Mouse (Mus musculus): ENCODE measurements around the gene Zfp62. TPM values are rescaled to one million over a fixed set of nuclear protein-coding genes. Genes with fewer than 3 reads are reported as not detected.
A peak's percentile ranks its signal among the peaks of the same experiment; 100 is the strongest.

Zfp62 gene
- polyA plus RNA-seq, 1 experiment from 2014 or later, result 30.3 TPM

DNA sequence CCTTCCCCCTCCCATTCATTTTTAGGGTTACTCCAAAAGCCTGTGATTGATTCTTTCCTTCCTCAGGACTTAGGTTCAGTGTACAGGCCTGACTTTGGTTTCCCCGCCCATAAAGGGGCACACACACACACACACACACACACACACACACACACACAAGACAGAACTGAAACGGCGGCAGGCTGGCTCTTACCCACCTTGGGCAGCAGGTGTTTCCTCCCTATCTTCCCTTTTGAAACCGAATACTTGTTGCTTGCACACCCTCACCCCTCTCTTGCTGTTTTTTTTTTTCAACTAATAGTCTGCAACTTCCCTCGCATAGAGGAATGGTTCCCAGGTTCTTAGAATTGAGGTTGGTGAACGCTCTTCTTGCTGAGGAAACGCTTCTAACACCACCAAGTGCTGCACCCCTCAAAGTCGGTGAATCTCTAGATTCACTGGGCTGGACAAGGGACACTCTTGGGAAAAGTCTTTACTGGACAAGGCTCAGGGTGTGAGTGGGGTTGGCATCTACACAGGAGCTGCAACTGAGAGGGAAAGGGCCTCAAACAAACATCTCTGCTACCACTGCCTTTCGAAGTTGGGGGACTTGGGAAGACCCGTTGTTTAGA is 46.8 kb downstream of the Zfp62 start:
- peak overlapping the region; percentile 80 to 81 for H3K4me3 ChIP-seq (ENCODE audit: control insufficient read depth in 1 of 2, insufficient read depth in 1 of 2, low read depth in 1 of 2, low read length in 2 of 2)
- H3K4me2 ChIP-seq (ENCODE audit: low read length), result peak overlapping the region; percentile 87
- H3K27me3 ChIP-seq (ENCODE audit: control insufficient read depth, insufficient read depth, low read length), result no peaks in the 10 kb centered on the region
- ATAC-seq (ENCODE audit: insufficient number of reproducible peaks, insufficient read depth, low FRiP score, low read depth), result no peak
- 26% methylated on average over 10 of the region's 10 CpGs for WGBS
- H3K9ac ChIP-seq (ENCODE audit: low read length), result peak overlapping the region; percentile 91
- peaks cover 29% of the 10 kb centered on the region for H3K36me3 ChIP-seq (ENCODE audit: control insufficient read depth, insufficient read depth, low read length)
- no peaks in the 10 kb centered on the region for H3K9me3 ChIP-seq (ENCODE audit: control insufficient read depth, low read length)
- peak overlapping the region; percentile 90 to 92 for H3K27ac ChIP-seq (replicated peaks in 1 of 2; ENCODE audit: control insufficient read depth in 1 of 2, insufficient read depth in 1 of 2, low read depth in 2 of 2, low read length in 2 of 2)
- peaks cover 23 to 45% of the 10 kb centered on the region in 2 experiments for H3K4me1 ChIP-seq (ENCODE audit: control insufficient read depth in 2 of 2, insufficient read depth in 2 of 2, low read length in 2 of 2)

DNA sequence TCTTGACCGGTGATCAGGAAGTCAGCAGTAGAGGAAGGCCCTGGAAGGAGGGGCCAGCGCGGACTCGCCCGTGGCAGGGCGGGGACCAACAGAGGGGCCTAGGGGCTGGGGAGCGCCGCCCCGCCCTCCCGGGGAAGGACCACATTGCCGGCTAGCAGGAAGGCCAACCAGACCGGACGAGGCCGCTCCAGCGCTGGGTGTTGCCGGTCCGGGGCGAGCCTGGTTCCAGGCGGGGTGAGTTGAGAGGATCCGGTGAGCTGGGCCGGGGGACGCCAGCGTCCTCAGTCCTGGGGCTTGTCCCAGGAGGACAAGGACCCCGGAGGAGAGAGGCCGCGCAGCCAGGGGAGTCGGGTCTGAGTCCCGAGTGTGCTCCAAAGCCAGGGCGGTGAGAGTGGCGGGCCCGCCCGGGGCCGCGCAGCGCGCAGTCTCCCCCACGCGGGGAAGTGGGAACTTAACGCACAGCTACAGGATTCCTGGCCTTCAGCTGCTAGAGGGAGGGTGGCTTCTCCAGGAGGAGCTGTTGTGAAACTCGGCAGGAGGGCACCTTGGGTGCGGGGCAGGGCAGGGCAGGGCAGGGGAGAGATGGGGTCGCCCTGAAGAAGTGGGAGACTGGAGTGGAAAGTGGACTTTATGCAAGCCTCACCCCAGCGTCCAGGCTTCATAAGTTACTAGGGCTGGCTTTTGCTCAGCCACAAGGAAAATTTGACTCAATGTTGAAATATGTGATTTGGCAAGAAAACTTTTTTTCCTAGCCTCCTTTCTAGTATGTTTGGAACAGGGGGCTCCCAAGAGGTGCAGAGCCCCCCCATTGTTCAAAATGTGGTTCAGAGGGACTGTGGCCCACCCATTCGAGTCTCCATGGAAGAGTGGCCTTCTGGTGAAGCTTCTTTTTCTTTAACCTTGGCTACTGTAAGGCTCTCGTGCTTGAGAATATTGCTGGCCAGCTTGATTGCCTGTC is 47.6 kb downstream of the Zfp62 start:
- Histone ChIP-seq H3K9me3 (ENCODE audit: control insufficient read depth, low read length) (no peaks in the 10 kb centered on the region), H3K36me3 (ENCODE audit: control insufficient read depth, insufficient read depth, low read length) (peaks cover 36% of the 10 kb centered on the region), H3K27ac (replicated peaks in 1 of 2; ENCODE audit: control insufficient read depth in 1 of 2, insufficient read depth in 1 of 2, low read depth in 2 of 2, low read length in 2 of 2) (peak overlapping the region; percentile 90 to 92), H3K4me2 (ENCODE audit: low read length) (peak overlapping the region; percentile 87), H3K4me1 (ENCODE audit: control insufficient read depth in 2 of 2, insufficient read depth in 2 of 2, low read length in 2 of 2) (peaks cover 16 to 37% of the 10 kb centered on the region in 2 experiments), H3K4me3 (ENCODE audit: control insufficient read depth in 1 of 2, insufficient read depth in 1 of 2, low read depth in 1 of 2, low read length in 2 of 2) (peak overlapping the region; percentile 80 to 81), H3K27me3 (ENCODE audit: control insufficient read depth, insufficient read depth, low read length) (no peaks in the 10 kb centered on the region), H3K9ac (ENCODE audit: low read length) (peak overlapping the region; percentile 91)
- ATAC-seq (ENCODE audit: insufficient number of reproducible peaks, insufficient read depth, low FRiP score, low read depth), result peak; percentile 91
- WGBS, result 1% methylated on average over 40 of the region's 45 CpGs

DNA sequence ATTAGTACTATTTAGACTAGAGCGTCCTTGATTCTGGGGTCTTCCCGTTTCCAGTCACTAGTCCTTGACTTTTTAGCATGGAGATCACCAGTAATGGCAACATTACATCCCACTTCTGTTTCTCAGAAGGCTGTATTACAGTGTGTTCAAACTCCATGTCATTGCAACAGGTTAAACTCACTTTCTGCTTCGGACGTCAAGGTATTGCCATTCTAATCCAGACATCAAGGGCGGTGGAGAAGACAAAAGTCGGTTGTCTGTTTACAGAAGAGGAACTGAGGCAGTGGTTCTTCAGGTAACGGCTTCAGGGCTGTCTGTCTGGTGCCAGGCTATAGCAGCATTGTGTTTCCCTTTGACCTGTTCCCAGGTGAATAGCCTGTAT is 48.3 kb downstream of the Zfp62 start:
- Histone ChIP-seq H3K27me3 (ENCODE audit: control insufficient read depth, insufficient read depth, low read length) (no peaks in the 10 kb centered on the region), H3K4me2 (ENCODE audit: low read length) (peak overlapping the region; percentile 87), H3K9ac (ENCODE audit: low read length) (peak overlapping the region; percentile 91), H3K36me3 (ENCODE audit: control insufficient read depth, insufficient read depth, low read length) (peaks cover 43% of the 10 kb centered on the region), H3K27ac (replicated peaks in 1 of 2; ENCODE audit: control insufficient read depth in 1 of 2, insufficient read depth in 1 of 2, low read depth in 2 of 2, low read length in 2 of 2) (no peak overlapping the region; a peak in 1 of 4 replicates), H3K4me1 (ENCODE audit: control insufficient read depth in 2 of 2, insufficient read depth in 2 of 2, low read length in 2 of 2) (peaks cover 15 to 33% of the 10 kb centered on the region in 2 experiments), H3K9me3 (ENCODE audit: control insufficient read depth, low read length) (no peaks in the 10 kb centered on the region), H3K4me3 (ENCODE audit: control insufficient read depth in 1 of 2, insufficient read depth in 1 of 2, low read depth in 1 of 2, low read length in 2 of 2) (peak overlapping the region; percentile 80 to 81; a peak in 3 of 4 replicates)
- no peak for ATAC-seq (ENCODE audit: insufficient number of reproducible peaks, insufficient read depth, low FRiP score, low read depth)
- WGBS, result 64% methylated on average over 7 of the region's 7 CpGs

DNA sequence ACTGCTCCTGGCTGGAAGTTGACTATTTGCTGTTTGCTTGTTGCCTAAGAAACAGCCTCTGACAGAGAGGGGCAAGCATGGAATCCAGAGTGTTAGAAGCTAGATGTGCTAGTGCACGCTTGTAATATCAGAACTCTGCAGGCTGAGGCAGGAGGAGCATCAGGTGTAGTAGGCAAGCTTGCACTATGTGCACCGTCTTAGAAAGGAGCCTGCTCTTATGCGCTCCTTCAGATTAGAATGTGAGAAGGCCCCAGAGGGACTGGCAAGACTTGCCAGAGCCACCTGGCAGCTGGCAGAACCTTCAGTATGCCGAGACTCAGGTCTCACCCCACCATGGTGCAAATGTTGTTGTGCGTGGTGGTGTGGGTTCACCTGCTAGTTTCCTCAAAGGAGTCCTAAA is 49.0 kb downstream of the Zfp62 start:
- peak overlapping the region in 1 of 2 experiments; percentile 81; a peak in 1 of 4 replicates for H3K4me3 ChIP-seq (ENCODE audit: control insufficient read depth in 1 of 2, insufficient read depth in 1 of 2, low read depth in 1 of 2, low read length in 2 of 2)
- WGBS, result 88% methylated on average over 5 of the region's 5 CpGs

DNA sequence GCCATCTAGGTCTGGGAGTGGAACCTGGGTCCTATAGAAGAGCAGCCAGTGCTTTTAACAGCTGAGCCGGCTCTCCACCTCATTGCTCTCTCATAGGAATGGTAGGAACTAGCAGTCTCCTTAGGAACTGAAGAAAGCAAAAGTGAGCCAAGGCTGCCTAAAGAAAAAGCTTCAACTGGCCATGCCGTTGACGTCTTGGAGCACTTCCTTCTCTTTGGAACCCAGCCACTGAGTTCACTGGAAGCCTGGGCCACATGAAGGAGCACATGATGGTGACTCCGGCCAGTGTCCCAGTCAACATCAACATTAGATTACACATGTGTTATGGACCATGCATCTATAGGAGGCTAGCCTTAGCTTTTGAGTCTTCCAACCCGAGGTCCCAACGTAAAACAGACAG is 49.9 kb downstream of the Zfp62 start:
- Histone ChIP-seq H3K4me1 (ENCODE audit: control insufficient read depth in 2 of 2, insufficient read depth in 2 of 2, low read length in 2 of 2) (peaks cover 15 to 33% of the 10 kb centered on the region in 2 experiments), H3K27ac (replicated peaks in 1 of 2; ENCODE audit: control insufficient read depth in 1 of 2, insufficient read depth in 1 of 2, low read depth in 2 of 2, low read length in 2 of 2) (no peak overlapping the region), H3K27me3 (ENCODE audit: control insufficient read depth, insufficient read depth, low read length) (no peaks in the 10 kb centered on the region), H3K9ac (ENCODE audit: low read length) (no peak overlapping the region), H3K9me3 (ENCODE audit: control insufficient read depth, low read length) (no peaks in the 10 kb centered on the region), H3K4me2 (ENCODE audit: low read length) (peak overlapping the region; percentile 87; the same call in 1 of the 2 replicates), H3K4me3 (ENCODE audit: control insufficient read depth in 1 of 2, insufficient read depth in 1 of 2, low read depth in 1 of 2, low read length in 2 of 2) (no peak overlapping the region), H3K36me3 (ENCODE audit: control insufficient read depth, insufficient read depth, low read length) (peaks cover 55% of the 10 kb centered on the region)
- ATAC-seq (ENCODE audit: insufficient number of reproducible peaks, insufficient read depth, low FRiP score, low read depth), result no peak
- WGBS, result 85% methylated on average over 6 of the region's 6 CpGs

More for the DNA sequence above, 49.0 kb downstream of the Zfp62 start:
- no peaks in the 10 kb centered on the region for H3K27me3 ChIP-seq (ENCODE audit: control insufficient read depth, insufficient read depth, low read length)
- H3K36me3 ChIP-seq (ENCODE audit: control insufficient read depth, insufficient read depth, low read length), result peaks cover 47% of the 10 kb centered on the region
- ATAC-seq (ENCODE audit: insufficient number of reproducible peaks, insufficient read depth, low FRiP score, low read depth), result no peak
- peaks cover 15 to 33% of the 10 kb centered on the region in 2 experiments for H3K4me1 ChIP-seq (ENCODE audit: control insufficient read depth in 2 of 2, insufficient read depth in 2 of 2, low read length in 2 of 2)
- no peak overlapping the region for H3K27ac ChIP-seq (replicated peaks in 1 of 2; ENCODE audit: control insufficient read depth in 1 of 2, insufficient read depth in 1 of 2, low read depth in 2 of 2, low read length in 2 of 2)
- no peaks in the 10 kb centered on the region for H3K9me3 ChIP-seq (ENCODE audit: control insufficient read depth, low read length)
- H3K9ac ChIP-seq (ENCODE audit: low read length), result 0 out of 2 replicates have a peak overlapping the region, but pooled peaks have one; percentile 41
- H3K4me2 ChIP-seq (ENCODE audit: low read length), result peak overlapping the region; percentile 87

DNA sequence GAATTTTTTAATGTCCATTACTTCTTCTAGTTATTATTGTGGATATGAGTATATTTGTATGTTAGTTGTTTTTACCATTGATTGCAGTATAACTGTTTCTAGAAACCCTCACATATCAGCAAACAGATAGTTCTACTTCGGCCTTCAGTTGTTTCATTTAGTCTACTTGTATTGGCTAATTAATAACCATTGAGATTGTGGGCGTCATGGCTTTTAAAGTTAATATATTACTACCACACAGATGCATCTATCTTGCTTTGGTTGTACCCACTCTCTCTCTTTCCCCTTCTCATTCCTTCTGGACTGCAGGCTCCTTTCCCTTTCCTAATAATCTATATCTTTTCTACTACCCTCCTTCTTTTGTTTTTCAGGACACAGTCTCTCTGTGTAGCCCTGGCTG is 56.2 kb downstream of the Zfp62 start:
- ATAC-seq (ENCODE audit: insufficient number of reproducible peaks, insufficient read depth, low FRiP score, low read depth), result no peak
- Histone ChIP-seq H3K9ac (ENCODE audit: low read length) (no peak overlapping the region), H3K4me1 (ENCODE audit: control insufficient read depth in 2 of 2, insufficient read depth in 2 of 2, low read length in 2 of 2) (peaks cover 0 to 12% of the 10 kb centered on the region in 2 experiments; a peak in 2 of 4 replicates), H3K9me3 (ENCODE audit: control insufficient read depth, low read length) (no peaks in the 10 kb centered on the region), H3K4me2 (ENCODE audit: low read length) (no peak overlapping the region), H3K4me3 (ENCODE audit: control insufficient read depth in 1 of 2, insufficient read depth in 1 of 2, low read depth in 1 of 2, low read length in 2 of 2) (no peak overlapping the region), H3K36me3 (ENCODE audit: control insufficient read depth, insufficient read depth, low read length) (peaks cover 87% of the 10 kb centered on the region), H3K27ac (replicated peaks in 1 of 2; ENCODE audit: control insufficient read depth in 1 of 2, insufficient read depth in 1 of 2, low read depth in 2 of 2, low read length in 2 of 2) (no peak overlapping the region), H3K27me3 (ENCODE audit: control insufficient read depth, insufficient read depth, low read length) (no peaks in the 10 kb centered on the region)
- WGBS, result 91% methylated on average over 2 of the region's 2 CpGs

DNA sequence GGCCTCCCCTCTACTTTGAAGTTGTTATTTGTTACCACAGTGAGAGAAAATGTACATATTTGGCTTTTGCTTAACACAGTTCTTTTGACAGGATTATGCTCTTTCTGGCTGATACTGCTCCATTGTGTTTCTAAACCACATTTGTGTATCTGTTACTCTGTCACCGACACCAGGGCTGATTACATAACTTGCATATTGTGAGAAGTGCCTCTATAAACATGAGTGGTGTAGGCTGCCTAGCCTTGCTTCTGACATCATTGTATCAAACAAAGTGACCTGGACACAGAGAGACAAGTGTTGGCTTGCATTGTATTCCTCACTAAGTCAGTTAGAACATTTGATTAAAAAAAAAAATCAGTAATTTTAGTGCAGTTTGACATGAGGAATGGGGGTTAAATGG is 56.7 kb downstream of the Zfp62 start:
- Histone ChIP-seq H3K9ac (ENCODE audit: low read length) (no peak overlapping the region), H3K9me3 (ENCODE audit: control insufficient read depth, low read length) (no peaks in the 10 kb centered on the region), H3K27me3 (ENCODE audit: control insufficient read depth, insufficient read depth, low read length) (no peaks in the 10 kb centered on the region), H3K4me2 (ENCODE audit: low read length) (no peak overlapping the region), H3K27ac (replicated peaks in 1 of 2; ENCODE audit: control insufficient read depth in 1 of 2, insufficient read depth in 1 of 2, low read depth in 2 of 2, low read length in 2 of 2) (no peak overlapping the region), H3K36me3 (ENCODE audit: control insufficient read depth, insufficient read depth, low read length) (peaks cover 87% of the 10 kb centered on the region), H3K4me1 (ENCODE audit: control insufficient read depth in 2 of 2, insufficient read depth in 2 of 2, low read length in 2 of 2) (peaks cover 0 to 12% of the 10 kb centered on the region in 2 experiments; a peak in 2 of 4 replicates), H3K4me3 (ENCODE audit: control insufficient read depth in 1 of 2, insufficient read depth in 1 of 2, low read depth in 1 of 2, low read length in 2 of 2) (no peak overlapping the region)
- 47% methylated on average over 1 of the region's 1 CpGs for WGBS
- no peak for ATAC-seq (ENCODE audit: insufficient number of reproducible peaks, insufficient read depth, low FRiP score, low read depth)
